Mouse (Mus musculus) retina, adult 2 months (tissue): Measurements from ENCODE around the gene Kat14.
"Not testable (repeated sequence)": the region's sequence is repeated elsewhere in the genome, so short reads cannot be mapped to it uniquely, and the experiment has no call there.

Source experiments
- DNase-seq: peaks from one replicate; pipeline ENCODE4 v3.0.0-alpha.2; 2012; ENCODE audit warnings: low read depth, low spot score

Gene Kat14

GRCm38 (mm10) chr2:144368400-144369019, at the start of gene Kat14, which contains the start of gene Pet117:
Gene Kat14, plus strand, starts transcription at chr2:144368983.
Gene Pet117, plus strand, starts transcription at chr2:144368996.
- peak; percentile 76 for DNase-seq

- DNase-seq: no peak
Measured at GRCm38 (mm10) chr2:144324218-144324617, 44.6 kb upstream of the Kat14 start.

DNA sequence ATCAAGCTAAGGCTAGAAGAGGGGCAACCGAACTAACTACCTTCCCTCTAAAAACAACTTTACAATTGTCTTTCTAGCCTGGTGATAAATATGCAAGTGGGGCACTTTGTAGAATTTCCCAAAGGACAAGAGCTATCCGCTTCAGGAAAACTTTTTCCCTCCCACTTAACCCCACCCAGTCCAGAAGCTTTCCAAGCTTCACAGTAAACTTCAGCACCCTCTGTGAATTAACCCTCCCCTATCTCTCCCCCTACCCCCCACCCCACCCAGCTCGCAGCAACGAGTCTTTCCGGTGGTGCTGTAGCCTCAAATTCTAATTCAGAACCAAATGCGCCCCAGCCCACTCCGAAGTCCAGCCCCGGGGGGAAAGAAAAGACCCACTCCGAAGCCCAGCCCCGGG, 39.3 kb upstream of the Kat14 start:
- DNase-seq: no peak

DNA sequence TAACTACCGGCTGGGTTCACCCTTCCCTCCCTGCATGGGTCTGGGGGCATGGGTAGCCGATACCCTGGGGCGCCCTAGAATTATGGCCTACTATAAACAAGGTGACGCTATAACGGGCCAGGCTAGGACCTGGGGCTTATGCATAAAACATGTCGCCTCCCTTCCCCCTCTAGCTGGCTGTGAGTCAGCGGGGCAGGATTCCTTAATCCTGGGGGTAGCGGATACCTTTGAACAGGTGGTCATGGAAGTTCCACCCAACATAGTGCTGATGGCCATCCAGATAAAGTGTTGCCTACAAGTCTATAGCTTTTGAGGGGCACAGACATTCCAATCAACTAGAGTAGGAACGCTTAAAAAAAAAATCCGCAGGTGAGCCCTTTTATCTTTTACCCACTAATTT, 38.8 kb upstream of the Kat14 start:
- no peak for DNase-seq

GRCm38 (mm10) chr2:144330352-144330959, 38.3 kb upstream of the Kat14 start:
- no peak for DNase-seq

- DNase-seq: no peak
Measured at GRCm38 (mm10) chr2:144330960-144331371, 37.8 kb upstream of the Kat14 start.

- DNase-seq: no peak
Measured at GRCm38 (mm10) chr2:144331401-144332302, 37.1 kb upstream of the Kat14 start, which contains the start of gene Ovol2. Gene Ovol2, minus strand, starts transcription at chr2:144332146.

DNA sequence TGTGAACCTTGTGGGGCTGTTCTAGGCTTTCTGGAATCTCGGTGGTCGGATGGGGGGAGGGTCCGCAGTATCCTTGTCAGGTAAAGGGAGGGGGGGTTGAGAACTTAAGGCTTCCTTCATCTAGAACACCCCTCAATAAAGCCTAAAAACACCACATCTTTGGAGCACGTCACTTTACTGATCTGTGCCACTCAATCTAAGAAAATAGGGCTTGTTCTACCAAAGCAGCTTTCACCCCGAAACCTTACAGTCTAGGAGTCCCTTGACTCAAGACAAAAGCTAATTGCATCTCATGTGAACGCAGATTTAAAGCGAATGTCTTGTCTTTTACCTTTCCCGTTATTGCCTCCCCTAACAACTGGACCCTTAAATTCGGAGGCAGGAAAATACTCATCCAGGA, 36.3 kb upstream of the Kat14 start:
- DNase-seq: no peak

- no peak for DNase-seq
Measured at GRCm38 (mm10) chr2:144333138-144333842, 35.5 kb upstream of the Kat14 start.

- no peak for DNase-seq
Measured at GRCm38 (mm10) chr2:144337230-144337629, 31.6 kb upstream of the Kat14 start.

- no peak for DNase-seq
Measured at GRCm38 (mm10) chr2:144337701-144338100, 31.1 kb upstream of the Kat14 start.

DNA sequence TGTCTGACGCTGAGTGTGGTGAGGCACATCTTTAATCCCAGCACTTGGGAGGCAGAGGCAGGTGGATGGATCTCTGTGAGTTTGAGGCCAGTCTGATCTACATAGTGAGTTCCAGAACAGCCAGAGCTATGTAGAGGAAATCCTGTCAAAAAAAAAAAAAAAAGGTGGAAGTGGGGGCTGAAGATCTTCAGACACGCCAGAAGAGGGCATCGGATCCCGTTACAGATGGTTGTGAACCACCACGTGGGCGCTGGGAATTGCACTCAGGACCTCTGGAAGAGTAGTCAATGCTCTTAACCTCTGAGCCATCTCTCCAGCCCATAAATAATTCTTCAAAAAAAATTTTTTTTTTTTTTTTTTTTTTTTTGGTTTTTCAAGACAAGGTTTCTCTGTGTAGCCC, 30.6 kb upstream of the Kat14 start:
- DNase-seq: not testable (repeated sequence)

DNA sequence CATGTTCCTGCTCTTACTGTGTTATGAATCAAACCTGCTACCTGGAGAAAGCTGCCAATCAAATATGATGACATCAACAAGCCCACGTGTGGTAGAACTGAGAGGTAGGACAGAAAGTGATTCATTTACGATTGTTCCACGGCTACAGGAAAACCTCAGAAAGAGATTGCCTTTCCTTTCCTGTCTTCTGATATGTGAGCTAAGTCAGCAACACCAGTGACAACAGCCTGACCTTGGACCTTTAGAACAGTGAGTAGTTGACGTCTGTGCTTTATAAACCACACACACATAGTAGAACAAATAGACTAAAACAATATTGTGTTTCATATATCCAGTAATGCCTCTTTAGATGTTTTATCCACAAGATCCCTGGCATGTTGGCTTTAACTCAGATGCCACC, 25.6 kb upstream of the Kat14 start:
- no peak for DNase-seq

DNA sequence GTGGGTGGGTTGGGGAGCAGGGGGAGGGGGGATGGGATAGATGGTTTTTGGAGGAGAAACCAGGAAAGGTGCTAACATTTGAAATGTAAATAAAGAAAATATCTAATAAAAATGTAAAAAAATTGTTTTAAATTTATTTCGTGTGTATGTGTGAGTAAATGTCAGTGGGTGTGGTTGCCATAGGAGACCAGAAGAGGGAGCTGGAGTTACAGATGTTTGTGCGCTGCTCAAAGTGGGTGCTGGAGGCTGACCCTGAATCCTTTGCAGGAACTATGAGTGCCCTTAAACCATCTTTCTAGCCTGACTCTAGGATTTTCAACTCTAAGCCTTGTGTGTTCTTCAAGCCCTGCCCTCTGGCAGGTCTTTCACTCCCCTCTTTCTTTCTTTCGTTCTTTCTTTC, 20.3 kb upstream of the Kat14 start:
- DNase-seq: no peak

DNA sequence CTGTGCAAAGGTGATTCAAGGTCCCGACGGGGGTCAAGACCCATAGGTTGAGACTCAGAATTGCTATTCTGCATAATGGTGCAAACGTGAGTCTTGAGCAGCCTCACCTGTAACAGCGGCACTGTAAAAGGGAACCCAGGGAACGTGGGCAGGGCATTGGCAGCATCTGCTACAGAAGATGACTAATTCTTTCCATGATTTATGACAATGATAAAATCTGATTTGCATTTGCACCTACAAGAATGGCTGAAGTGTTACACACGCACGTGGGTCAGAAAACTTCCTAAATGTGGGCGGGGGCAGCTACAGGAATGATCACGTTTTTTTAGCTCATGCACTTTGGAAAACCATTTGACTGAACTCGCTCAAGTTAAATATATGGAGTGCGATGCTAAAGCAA, 15.9 kb upstream of the Kat14 start:
- DNase-seq: no peak

- no peak for DNase-seq
Measured at GRCm38 (mm10) chr2:144369020-144369421, 238 bp downstream of the Kat14 start.

- DNase-seq: no peak
Measured at GRCm38 (mm10) chr2:144369511-144369910, 728 bp downstream of the Kat14 start.

- no peak for DNase-seq
Measured at GRCm38 (mm10) chr2:144371566-144371965, 2.8 kb downstream of the Kat14 start.

DNA sequence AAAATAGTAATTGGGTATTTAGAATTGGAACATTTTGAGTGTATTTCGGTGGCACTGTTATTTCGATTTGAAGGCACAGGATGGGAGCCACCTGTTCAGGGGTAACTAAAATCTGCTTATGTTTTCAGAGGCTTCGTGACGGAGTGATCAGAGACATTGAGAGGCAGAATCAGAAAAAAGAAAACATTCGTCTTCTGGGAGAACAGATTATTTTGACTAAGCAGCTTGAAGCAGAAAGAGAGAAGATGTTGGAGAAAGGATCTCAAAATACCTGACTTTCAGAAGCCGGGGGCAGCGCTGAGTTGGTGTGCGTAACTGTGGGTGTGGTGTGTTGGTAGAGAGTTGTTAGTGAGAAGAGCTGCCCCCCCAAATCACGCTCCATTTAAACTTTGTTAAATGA, 4.3 kb downstream of the Kat14 start:
- no peak for DNase-seq

DNA sequence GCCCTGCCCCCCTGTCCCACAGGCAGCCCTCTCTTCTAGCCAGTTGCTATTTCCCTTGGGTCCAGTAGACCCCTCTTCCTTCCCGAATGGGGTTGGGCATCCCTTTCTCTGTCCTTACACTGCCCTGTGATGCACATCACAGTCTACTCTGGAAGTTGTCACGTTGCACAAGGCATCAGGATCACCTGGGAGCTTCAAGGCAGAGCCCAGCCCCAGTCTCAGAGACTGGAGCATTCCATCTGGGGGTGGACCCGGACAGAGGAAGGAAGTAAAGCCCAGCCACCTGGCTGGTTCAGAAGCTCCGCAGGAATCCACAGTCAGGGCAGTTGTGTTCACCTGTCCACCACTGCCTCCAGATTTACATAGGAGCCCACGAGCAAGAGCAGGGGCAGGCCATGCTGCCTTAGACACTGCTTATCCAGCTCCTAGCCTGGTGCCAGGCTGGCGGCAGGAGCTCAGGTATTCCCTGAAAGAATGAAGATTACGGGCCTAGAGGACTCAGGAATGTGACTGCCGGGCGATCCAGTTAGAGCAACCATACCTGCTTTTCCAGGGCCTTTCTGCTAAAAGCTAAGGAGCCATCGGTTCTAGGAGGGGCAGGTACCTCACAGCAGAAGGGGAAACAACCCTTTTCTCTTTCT, 6.4 kb downstream of the Kat14 start:
- DNase-seq: no peak

DNA sequence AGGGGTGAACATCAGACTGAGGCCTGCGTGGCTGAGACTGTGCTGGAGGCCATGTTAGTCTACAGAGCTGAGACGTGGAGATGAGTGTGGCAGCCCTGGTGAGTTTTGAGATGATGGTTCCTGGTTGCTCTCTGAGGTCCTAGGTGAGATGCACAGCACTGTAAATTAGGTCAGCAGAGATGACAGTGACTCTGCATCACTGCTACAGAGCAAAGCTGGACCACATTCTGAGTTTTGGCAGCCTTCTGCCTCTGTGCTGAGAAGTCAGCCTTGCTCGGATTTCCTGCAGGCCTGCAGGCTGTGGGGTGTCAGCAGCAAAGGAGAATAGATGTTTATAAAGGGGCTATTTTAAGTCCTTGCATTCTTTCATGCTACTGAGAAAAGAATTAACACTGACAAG, 12.5 kb downstream of the Kat14 start:
- no peak for DNase-seq
